Mouse (Mus musculus) stomach, postnatal 0 days (tissue): Measurements from ENCODE around the gene Insc. TPM values are rescaled to one million over a fixed set of nuclear protein-coding genes. Genes with fewer than 3 reads are reported as not detected.
"Not testable (repeated sequence)": the region's sequence is repeated elsewhere in the genome, so short reads cannot be mapped to it uniquely, and the experiment has no call there.

Experiments
- ATAC-seq: fragments of 200-750 bp; cut with Nextera tagmentation; 2 replicates; pipeline ENCODE4 v1.8.0; 2017; ENCODE audit not compliant: low FRiP score, low TSS enrichment
- DNase-seq: peaks from one replicate; pipeline ENCODE4 v3.0.0-alpha.2; 2016; ENCODE audit warnings: low spot score
- H3K27ac ChIP-seq: fragments of 300-500 bp; sonication (generic); replicated peaks from 2 replicates; pipeline ENCODE4 v1.5.1; 2014; ENCODE audit warnings: mild to moderate bottlenecking, control low read depth
- H3K27me3 ChIP-seq: fragments of 300-500 bp; sonication (generic); 2 replicates; pipeline ENCODE4 v1.6.1; 2014; ENCODE audit warnings: low read length; ENCODE audit not compliant: control insufficient read depth, insufficient read depth
- H3K36me3 ChIP-seq: fragments of 300-500 bp; sonication (generic); 2 replicates; pipeline ENCODE4 v1.6.1; 2014; ENCODE audit warnings: low read length, mixed read lengths; ENCODE audit not compliant: control insufficient read depth, insufficient read depth
- H3K4me1 ChIP-seq: fragments of 300-500 bp; sonication (generic); replicated peaks from 2 replicates; pipeline ENCODE4 v1.6.1; 2014; ENCODE audit warnings: antibody characterized with exemption; ENCODE audit not compliant: control insufficient read depth, insufficient read depth
- H3K4me2 ChIP-seq: fragments of 300-500 bp; sonication (generic); replicated peaks from 2 replicates; pipeline ENCODE4 v1.6.1; 2014; ENCODE audit warnings: low read depth, mild to moderate bottlenecking, control low read depth, moderate library complexity
- H3K4me3 ChIP-seq: fragments of 300-500 bp; sonication (generic); 2 replicates; pipeline ENCODE4 v1.5.1; 2014; ENCODE audit warnings: low read depth, low read length, control low read depth
- H3K9ac ChIP-seq: fragments of 300-500 bp; sonication (generic); 2 replicates; pipeline ENCODE4 v1.6.1; 2014; ENCODE audit warnings: mild to moderate bottlenecking, low read length, control low read depth, mixed read lengths
- H3K9me3 ChIP-seq: fragments of 300-500 bp; sonication (generic); 2 replicates; pipeline ENCODE4 v1.6.1; 2016; ENCODE audit warnings: low read length; ENCODE audit not compliant: control insufficient read depth
- CTCF ChIP-seq: IDR thresholded peaks from 2 replicates; pipeline ENCODE4 v1.5.1; 2016; ENCODE audit warnings: antibody characterized with exemption, low read depth, mild to moderate bottlenecking, moderate library complexity
- EP300 ChIP-seq: optimal IDR thresholded peaks from 2 replicates; pipeline ENCODE3; 2016; ENCODE audit warnings: antibody characterized with exemption
- WGBS: fragments of 180-500 bp; shearing (Covaris S2); extraction: QIAGEN DNeasy Blood & Tissue Kit; methylation state at CpG from one replicate; pipeline ENCODE4 v1.1.7; 2014; 5-methylcytosine and 5-hydroxymethylcytosine counted together
- polyA plus RNA-seq: library from polyadenylated mRNA; unstranded; fragments of >200 nt; fragmentation: Nextera tagmentation; extraction: Ambion mirVana; gene quantifications from 2 replicates; pipeline ENCODE4 v1.2.1, GENCODE M21; 2015

Insc gene
- polyA plus RNA-seq, 1 experiment from 2014 or later: 15.8 TPM

DNA sequence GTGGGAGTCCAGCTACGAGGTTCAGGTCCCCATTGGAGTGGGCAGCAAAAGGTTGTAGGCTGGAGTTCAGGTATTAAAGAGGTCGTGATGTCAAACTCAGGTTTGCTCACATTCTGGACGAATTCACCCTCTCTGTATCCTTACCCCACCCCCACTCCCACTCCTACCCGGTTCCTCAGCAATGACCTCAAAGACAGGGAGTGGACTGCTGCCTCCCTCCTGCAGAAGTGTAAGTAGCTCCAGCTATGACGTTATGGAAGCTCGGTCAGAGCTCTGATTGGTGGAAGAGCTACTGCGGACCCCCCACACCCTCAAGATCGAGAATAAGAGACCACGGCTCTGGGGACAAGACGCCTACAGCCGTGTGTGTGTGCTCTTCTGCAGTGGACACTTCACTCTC lies 25.2 kb upstream of the Insc start, which contains the start of gene Calcb:
Gene Calcb (plus strand): TSS at position 344 of the 400 bp plus-strand sequence.
- Histone ChIP-seq H3K9me3 (no peaks in the 10 kb centered on the region), H3K9ac (0 out of 2 replicates have a peak within 1 kb of the TSS, but pooled peaks have one; percentile 4), H3K27me3 (0 out of 2 replicates have a peak, but pooled peaks cover 2% of the 10 kb centered on the region), H3K4me3 (peak within 1 kb of the TSS; percentile 13), H3K27ac (no peak within 1 kb of the TSS), H3K4me1 (no peaks in the 10 kb centered on the region), H3K4me2 (peak within 1 kb of the TSS; percentile 37), H3K36me3 (no peaks in the 10 kb centered on the region)
- TF ChIP-seq EP300: no peak
- TF ChIP-seq CTCF: no peak
- ATAC-seq (0 out of 2 replicates have a peak, but pooled peaks have one; percentile 35), DNase-seq (no peak)
- WGBS: 7% methylated on average over 11 of the region's 11 CpGs

DNA sequence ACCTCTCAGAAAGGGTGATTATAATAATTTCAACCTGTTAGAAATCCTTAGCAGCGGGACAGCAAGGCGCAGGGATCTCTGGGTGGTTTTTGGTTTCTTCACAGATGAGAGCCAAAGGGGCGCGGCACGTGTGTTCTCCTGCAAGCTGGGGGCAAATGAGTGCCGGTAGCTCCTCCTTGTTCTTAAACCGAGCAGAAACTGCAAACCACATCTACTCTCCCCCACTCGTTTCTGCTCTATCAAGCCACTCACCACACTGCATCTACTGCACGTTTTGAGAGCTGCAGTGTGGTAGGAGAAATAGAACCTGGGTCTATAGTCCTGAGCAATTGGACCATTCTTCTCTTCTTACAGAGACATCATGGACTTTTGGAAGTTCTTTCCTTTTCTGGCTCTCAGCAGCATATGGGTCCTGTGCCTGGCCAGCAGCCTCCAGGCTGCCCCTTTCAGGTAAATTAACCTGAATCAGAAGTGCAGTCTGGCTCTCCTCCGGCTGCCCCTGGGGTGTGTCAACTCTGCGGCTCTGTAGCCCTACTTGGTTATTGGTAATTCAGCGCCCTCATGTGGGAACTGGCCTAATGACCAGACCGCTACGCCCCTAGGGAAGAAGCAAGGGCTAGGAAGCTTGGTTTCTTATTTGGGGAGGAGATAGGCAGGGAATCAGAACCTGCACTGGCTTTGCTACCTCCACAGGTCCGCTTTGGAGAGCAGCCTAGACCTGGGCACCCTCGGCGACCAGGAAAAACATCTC lies 23.9 kb upstream of the Insc start:
- DNase-seq (peak; percentile 63), ATAC-seq (peak; percentile 66; the same call in 1 of the 2 replicates)
- no peaks in the 10 kb centered on the region for H3K36me3 ChIP-seq
- peak overlapping the region; percentile 37 for H3K4me2 ChIP-seq
- no peaks in the 10 kb centered on the region for H3K9me3 ChIP-seq
- H3K27ac ChIP-seq: no peak overlapping the region
- H3K27me3 ChIP-seq: 0 out of 2 replicates have a peak, but pooled peaks cover 2% of the 10 kb centered on the region
- TF ChIP-seq CTCF: peak; percentile 81
- no peak for TF ChIP-seq EP300
- H3K4me1 ChIP-seq: no peaks in the 10 kb centered on the region
- peak overlapping the region; percentile 13; the same call in 1 of the 2 replicates for H3K4me3 ChIP-seq
- H3K9ac ChIP-seq: 0 out of 2 replicates have a peak overlapping the region, but pooled peaks have one; percentile 4
- WGBS: 5% methylated on average over 17 of the region's 17 CpGs

DNA sequence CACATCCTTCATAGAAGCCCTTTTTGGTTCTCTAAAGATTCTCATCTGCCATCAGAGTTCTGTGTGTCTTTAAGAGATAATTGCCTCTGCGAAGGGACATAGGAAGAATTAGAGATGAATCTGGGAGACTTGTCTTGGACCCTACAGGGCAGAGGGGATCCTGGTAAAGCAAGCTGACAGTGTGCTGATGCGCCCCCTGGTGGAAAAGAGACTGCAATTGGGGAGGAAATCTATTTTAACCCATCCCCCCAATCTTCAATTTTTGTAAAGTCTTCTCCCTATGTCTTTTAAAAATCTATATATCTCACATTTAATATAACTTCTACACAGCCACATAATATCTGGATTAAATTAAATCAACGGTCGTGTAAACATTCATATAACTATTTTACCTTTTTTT lies 13.8 kb upstream of the Insc start:
- ATAC-seq, H3K27ac ChIP-seq, H3K9ac ChIP-seq, H3K36me3 ChIP-seq, H3K4me1 ChIP-seq, H3K27me3 ChIP-seq, H3K4me3 ChIP-seq, H3K4me2 ChIP-seq, H3K9me3 ChIP-seq: not testable (repeated sequence)
- peak; percentile 4 for DNase-seq
- 63% methylated on average over 4 of the region's 4 CpGs for WGBS
- TF ChIP-seq CTCF: peak; percentile 61

DNA sequence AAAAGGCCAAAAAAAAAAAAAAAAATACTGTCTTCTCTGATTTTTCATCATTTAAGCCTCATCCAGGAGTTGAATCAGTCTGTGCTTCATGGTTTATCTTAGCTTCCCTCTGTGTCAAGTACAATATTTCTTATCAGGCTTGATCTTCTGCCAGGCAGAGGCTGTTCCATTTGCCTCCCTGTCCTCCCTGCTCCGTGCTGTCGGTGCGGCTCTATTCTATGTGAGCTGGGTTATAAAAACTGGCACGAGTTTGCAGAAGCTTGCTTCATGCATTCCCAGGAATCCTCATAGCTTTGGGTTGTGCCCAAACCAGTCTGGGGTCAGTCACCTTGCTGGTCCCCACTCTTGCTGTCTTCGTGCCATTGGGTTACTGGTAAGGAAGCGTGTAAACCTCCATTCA lies 12.3 kb upstream of the Insc start:
- ATAC-seq: no peak
- Histone ChIP-seq H3K4me1 (no peaks in the 10 kb centered on the region), H3K9ac (no peak overlapping the region), H3K4me3 (no peak overlapping the region), H3K27me3 (no peaks in the 10 kb centered on the region), H3K36me3 (no peaks in the 10 kb centered on the region), H3K9me3 (no peaks in the 10 kb centered on the region), H3K27ac (no peak overlapping the region), H3K4me2 (no peak overlapping the region)
- TF ChIP-seq EP300: no peak
- no peak for TF ChIP-seq CTCF
- WGBS: 74% methylated on average over 6 of the region's 6 CpGs
- DNase-seq: peak; percentile 10

DNA sequence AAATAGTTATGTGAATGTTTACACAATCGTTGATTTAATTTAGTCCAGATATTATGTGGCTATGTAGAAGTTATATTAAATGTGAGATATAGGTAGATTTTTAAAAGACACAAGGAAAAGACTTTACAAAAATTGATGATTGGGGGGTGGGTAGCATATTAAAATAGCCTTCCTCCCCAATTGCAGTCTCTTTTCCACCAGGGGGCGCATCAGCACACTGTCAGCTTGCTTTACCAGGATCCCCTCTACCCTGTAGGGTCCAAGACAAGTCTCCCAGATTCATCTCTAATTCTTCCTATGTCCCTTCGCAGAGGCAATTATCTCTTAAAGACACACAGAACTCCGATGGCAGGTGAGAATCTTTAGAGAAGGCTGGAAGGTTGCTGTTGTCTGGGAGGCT lies 11.8 kb upstream of the Insc start:
- peak; percentile 65 for TF ChIP-seq CTCF
- H3K27me3 ChIP-seq, H3K36me3 ChIP-seq, H3K9ac ChIP-seq, H3K4me3 ChIP-seq, H3K4me2 ChIP-seq, H3K27ac ChIP-seq, H3K9me3 ChIP-seq, H3K4me1 ChIP-seq, ATAC-seq: not testable (repeated sequence)
- WGBS: 36% methylated on average over 4 of the region's 4 CpGs
- peak; percentile 11 for DNase-seq

DNA sequence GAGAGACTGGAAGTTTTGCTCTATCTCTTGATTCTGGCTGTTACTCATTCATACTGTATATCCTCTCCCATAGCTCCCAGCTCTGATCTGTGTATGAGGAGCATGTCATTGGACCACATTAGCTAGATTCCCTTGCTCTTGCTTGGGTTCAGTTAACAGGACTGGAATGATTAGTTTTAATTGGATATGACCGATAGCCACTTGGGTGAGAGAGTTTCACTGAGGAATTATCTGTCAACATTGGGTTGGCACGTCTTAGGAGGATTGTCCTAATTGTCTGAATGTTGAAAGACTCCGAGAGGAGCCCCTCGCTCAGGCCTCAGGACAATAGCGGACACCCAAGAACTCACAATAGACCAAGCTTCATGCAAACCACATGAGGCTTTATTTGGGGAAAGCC lies 7.2 kb upstream of the Insc start:
- DNase-seq (no peak), ATAC-seq (no peak)
- Histone ChIP-seq H3K27ac (no peak overlapping the region), H3K36me3 (no peaks in the 10 kb centered on the region), H3K9me3 (no peaks in the 10 kb centered on the region), H3K4me2 (no peak overlapping the region), H3K9ac (no peak overlapping the region), H3K4me1 (no peaks in the 10 kb centered on the region), H3K4me3 (no peak overlapping the region), H3K27me3 (no peaks in the 10 kb centered on the region)
- TF ChIP-seq EP300 (no peak), CTCF (no peak)
- WGBS: 82% methylated on average over 5 of the region's 5 CpGs
